Mouse (Mus musculus) hematopoietic stem cell, adult 5-6 weeks (primary cell): ENCODE results near the gene Dirc2. TPM values are rescaled to one million over a fixed set of nuclear protein-coding genes. Genes with fewer than 3 reads are reported as not detected.

ENCODE experiments used
- ATAC-seq, 2 experiments: fragments of 125-278 bp in 1 of 2; replicated peaks in 1 of 2; 2 replicates each; pipeline ENCODE4 v1.8.0; 2016 to 2017; ENCODE audit warnings: inconsistent platforms in 2 of 2, mild to moderate bottlenecking in 2 of 2, moderate number of reproducible peaks in 2 of 2, low read depth in 1 of 2, moderate TSS enrichment in 1 of 2; ENCODE audit not compliant: low FRiP score in 2 of 2, poor library complexity in 2 of 2, severe bottlenecking in 2 of 2, insufficient read depth in 1 of 2, low TSS enrichment in 1 of 2
- total RNA-seq: library from RNA; stranded (forward); fragments of 172-1452, 232-1000 nt; gene quantifications from 2 replicates; pipeline ENCODE4 v1.2.3, GENCODE M21; 2017

Dirc2 gene
- total RNA-seq, 1 experiment from 2014 or later: 7.9 TPM

DNA sequence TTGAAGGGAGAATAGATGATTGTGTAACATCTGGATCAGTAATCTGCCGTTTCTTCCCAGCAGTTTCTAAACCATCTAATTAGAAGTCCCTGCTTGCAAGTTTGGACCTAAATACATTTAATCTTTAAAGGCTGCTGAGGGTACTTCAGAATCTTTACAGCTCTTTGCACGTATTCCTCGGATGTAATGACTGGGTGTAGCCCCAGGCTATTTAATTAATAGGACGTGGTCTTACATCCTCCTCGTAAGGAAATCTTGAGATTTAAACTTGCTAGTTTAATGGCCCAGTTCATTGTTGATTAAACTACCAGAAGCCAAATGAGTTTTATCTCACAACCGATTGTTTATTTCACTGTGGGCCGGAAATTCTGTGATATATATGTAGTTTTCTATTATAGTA is 10.5 kb upstream of the Dirc2 start:
- no peak for ATAC-seq

DNA sequence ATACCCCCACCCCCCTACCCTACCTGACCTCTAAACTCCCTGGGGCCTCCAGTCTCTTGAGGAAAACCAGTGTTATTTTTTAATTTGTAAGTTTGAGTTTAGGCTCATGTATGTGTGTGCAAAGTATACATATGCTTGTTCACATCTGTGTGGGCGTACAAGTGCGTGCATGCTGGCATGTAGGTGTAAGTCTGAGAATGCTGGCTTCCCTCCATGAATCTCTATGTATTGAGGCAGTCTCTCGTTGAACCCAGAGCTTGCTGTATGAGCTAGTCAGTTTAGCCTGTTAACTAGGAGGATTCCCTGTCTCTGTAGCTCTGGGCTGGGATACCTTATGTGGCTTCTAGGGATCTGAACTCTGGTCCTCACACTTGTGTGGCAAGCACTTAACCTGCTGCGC is 8.6 kb upstream of the Dirc2 start:
- no peak for ATAC-seq

- no peak for ATAC-seq
Observed at GRCm38 (mm10) chr16:35776737-35777136, 7.6 kb upstream of the Dirc2 start.

DNA sequence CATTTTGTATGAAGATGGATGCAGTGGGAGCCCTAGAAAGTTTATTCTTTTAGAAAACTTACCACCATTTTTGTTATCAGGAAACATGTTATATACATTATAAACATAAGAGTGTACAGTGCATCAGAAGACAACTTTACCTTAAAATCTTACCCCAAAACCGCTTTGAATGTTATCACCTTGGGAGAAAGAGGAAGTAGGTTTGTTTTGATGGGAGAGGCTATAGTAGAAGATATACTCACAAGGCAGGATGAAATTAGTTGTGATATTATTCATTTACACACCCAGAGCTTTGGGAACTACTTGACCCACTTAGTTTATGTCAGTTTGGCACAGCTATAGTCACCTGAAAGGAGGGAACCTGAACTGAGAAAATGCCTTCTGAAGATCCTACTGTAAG is 6.7 kb upstream of the Dirc2 start:
- no peak for ATAC-seq

DNA sequence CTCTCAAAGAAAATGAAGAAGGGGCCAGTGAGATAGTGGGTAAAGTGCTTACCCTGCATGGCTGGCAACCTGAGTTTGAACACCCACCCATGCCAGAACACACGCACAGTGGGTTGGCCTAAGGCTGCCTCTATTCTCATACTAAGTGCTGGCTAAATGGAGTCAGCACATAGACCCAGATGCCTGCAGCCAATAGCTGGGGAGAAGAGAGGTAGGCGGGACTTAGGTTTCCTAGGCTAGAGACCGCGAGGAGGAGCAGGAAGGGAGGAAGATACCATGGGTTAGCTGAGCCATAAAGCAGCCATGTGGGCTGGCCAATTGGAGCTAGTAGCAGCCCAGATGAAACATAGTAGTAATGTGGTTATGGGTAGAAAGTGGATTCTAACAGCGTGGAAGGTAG is 3.4 kb upstream of the Dirc2 start:
- ATAC-seq: no peak

GRCm38 (mm10) chr16:35771606-35772005 is 2.5 kb upstream of the Dirc2 start:
- ATAC-seq: no peak

GRCm38 (mm10) chr16:35771141-35771540 is 2.0 kb upstream of the Dirc2 start:
- ATAC-seq: no peak

DNA sequence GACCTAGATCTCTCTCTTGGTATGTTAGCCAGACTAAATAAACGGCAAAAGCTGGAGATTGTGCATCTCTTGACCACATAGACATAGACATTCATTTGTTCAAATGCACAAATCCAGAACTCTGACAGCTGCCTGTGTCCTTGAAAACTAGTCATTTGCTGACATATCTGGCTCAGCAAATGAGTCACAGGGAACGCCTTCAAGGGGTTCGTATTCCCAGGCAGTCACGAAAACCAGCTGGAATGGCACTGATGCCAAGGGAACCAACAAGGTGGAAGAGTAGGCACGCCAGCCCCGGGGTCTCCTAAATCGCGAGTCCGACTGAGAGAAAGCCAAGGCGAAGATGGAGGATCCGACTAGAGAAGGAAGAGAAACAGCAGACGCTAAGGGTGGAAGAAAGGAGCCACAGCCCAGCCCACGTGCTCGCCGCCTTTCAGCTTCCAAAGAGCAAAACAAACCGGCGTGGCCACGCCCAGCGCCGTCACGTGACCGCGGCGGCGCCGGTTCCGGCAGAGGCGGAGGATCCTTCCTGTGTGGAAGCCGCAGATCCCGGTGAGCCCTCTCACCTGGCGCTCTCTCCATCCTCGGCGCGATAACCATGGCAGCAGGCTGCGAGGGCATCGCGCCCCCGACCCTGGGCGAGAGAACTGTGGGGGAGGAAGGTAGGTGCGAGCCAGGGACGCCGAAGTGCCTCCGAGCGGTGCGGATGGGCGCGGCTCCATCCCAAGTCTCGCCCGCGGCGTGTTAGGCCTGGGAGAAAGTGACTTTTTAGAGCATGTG is 912 bp upstream of the Dirc2 start, which contains the start of gene Hspbap1:
Hspbap1 (plus strand) TSS at position 498 of the 780 bp plus-strand sequence.
- peak; percentile 62 to 79 for ATAC-seq

GRCm38 (mm10) chr16:35768469-35768784 is 729 bp downstream of the Dirc2 start:
- no peak for ATAC-seq

DNA sequence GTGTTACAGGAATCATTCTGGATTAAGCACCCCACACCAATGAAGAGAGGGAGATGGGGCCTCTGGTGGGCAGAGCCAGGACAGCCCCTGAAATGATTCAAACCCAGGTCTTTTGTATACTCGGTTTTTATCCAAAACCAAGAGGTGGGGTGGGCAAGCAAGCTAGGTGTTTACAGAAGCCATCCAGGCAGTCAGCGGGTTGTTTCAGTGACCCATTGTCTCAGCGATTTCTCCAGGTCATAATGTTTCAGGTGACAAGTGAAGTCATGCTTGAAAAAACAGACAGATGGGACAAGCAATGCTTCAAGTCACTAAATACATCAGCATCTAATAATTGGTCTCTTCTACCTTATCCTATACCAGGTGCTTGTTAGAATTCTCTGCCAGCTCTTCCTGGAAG is 2.8 kb downstream of the Dirc2 start:
- no peak for ATAC-seq

DNA sequence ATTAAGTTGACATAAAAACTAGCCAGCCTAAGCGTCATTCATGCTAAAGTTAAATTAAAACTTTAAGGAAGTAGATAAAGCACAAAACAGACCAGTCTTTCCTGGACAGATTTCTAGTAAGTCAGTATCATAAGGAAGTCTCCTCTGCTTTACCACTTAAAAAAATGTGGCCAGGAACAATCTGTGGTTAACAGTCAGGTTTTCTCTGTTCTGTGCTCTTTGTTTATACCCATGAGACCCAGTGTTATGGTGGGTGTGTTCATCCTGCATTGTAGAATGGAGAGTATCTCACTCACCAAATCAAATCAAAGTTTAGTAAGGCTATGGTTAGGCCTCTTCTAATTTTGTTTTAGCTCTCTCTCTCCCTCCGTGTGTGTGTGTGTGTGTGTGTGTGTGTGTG is 3.7 kb downstream of the Dirc2 start:
- peak in 1 of 2 experiments; percentile 38; a peak in 3 of 4 replicates for ATAC-seq

GRCm38 (mm10) chr16:35764941-35765340 is 4.2 kb downstream of the Dirc2 start:
- ATAC-seq: no peak

DNA sequence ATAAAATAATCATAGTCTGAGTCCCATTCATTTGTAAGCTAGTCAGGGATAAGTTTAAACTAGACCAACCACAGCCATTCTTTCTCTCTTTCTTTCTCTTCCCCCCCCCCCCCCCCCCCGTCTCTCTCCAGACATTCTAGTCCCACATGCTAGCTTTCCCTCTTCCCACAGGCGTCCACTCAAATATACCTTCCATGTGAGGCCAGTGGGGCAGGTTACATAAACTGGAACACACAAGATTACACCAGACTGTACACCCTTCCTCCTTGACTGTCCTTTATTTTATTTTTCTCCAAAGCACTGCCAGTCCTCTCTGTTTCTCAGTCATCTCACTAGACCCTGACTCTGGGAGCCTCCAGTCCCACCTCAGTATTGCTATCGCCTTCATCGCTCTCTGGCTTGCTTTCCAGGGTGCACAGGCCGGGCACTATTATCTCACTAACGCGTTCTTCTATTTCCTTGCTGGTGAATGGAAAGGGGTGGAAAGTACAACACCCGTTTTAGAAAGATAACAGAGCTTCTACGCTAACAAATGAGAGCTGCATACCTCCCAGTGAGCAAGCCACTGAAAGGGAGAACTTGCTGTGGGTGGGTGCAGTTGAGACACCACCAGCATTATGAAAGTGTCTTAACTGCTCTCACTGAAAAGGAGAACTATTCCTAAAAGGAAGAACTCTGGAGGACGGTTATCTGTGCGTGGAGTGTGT is 5.4 kb downstream of the Dirc2 start:
- ATAC-seq: peak; percentile 35 to 59; a peak in 2 of 4 replicates

GRCm38 (mm10) chr16:35759401-35759800 is 9.8 kb downstream of the Dirc2 start:
- no peak for ATAC-seq

DNA sequence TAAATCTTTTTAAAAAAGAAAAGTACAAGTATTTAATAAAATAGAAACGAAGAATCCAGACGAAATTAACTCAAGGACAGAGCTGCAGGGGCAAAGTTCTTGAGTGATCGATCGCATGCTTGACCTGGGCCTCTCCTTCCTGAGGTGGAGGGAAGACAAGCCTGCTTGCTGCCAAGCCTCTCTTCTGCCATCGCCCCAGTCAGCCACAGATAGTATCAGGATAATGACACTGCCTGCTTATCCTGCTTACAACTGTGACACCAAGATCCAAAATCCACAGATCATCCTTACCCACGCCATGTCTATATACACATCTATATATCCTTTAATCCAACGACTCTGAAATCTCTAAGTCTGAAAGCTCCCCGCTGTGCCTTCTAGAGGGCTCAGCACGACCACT is 12.5 kb downstream of the Dirc2 start:
- no peak for ATAC-seq

GRCm38 (mm10) chr16:35755502-35756334 is 13.4 kb downstream of the Dirc2 start:
- ATAC-seq: peak; percentile 58 to 67; a peak in 2 of 4 replicates

GRCm38 (mm10) chr16:35753926-35754325 is 15.2 kb downstream of the Dirc2 start:
- ATAC-seq: no peak

DNA sequence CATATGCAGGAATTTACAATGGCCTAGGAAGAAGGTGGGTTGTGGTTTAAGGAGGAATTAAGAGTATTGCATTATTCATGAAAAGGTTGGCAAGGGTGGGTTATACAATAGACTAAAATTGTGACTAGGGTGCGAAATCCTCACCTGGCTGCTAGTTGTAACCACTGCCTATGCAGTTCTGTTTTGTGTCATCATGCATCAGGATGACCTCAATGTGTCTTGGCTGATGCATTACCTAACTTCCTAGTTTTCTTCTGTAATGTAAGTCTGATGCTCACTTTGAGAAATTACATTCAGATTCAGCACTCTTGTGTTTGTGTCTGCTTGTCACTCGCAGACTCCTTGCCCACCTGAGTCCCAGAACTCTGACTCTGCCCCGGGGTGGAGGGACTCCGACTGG is 17.3 kb downstream of the Dirc2 start:
- no peak; a peak in 1 of 4 replicates for ATAC-seq
